Mouse (Mus musculus) liver, embryonic 16.5 days (tissue): ENCODE measurements around the gene Gclm. TPM values are rescaled to one million over a fixed set of nuclear protein-coding genes. Genes with fewer than 3 reads are reported as not detected.

Experiments used
- ATAC-seq: fragments of 200-750 bp; cut with Nextera tagmentation; 2 replicates; pipeline ENCODE4 v1.8.0; 2017; ENCODE audit warnings: low read depth, mild to moderate bottlenecking, moderate number of reproducible peaks, moderate library complexity
- H3K27ac ChIP-seq: fragments of 300-500 bp; sonication (generic); 2 replicates; pipeline ENCODE4 v1.5.1; 2014; ENCODE audit warnings: mild to moderate bottlenecking, low read length
- H3K27me3 ChIP-seq: fragments of 300-500 bp; sonication (generic); 2 replicates; pipeline ENCODE4 v1.6.1; 2014; ENCODE audit warnings: low read depth, low read length, mixed read lengths; ENCODE audit not compliant: control insufficient read depth, insufficient read depth
- H3K36me3 ChIP-seq: fragments of 300-500 bp; sonication (generic); 2 replicates; pipeline ENCODE4 v1.6.1; 2014; ENCODE audit warnings: mild to moderate bottlenecking; ENCODE audit not compliant: control insufficient read depth, insufficient read depth
- H3K4me1 ChIP-seq: fragments of 300-500 bp; sonication (generic); 2 replicates; pipeline ENCODE4 v1.6.1; 2014; ENCODE audit warnings: low read depth, low read length, mixed read lengths; ENCODE audit not compliant: control insufficient read depth
- H3K4me2 ChIP-seq: fragments of 300-500 bp; sonication (generic); 2 replicates; pipeline ENCODE4 v1.6.1; 2014; ENCODE audit warnings: low read depth, low read length, mixed read lengths
- H3K4me3 ChIP-seq: fragments of 300-500 bp; sonication (generic); 2 replicates; pipeline ENCODE4 v1.5.1; 2014; ENCODE audit warnings: low read depth, mild to moderate bottlenecking, low read length
- H3K9ac ChIP-seq: fragments of 300-500 bp; sonication (generic); 2 replicates; pipeline ENCODE4 v1.6.1; 2014; ENCODE audit warnings: low read depth, low read length
- H3K9me3 ChIP-seq: fragments of 300-500 bp; sonication (generic); replicated peaks from 2 replicates; pipeline ENCODE4 v1.6.1; 2016; ENCODE audit warnings: low read length; ENCODE audit not compliant: control insufficient read depth
- WGBS: fragments of 180-500 bp; shearing (Covaris S2); extraction: QIAGEN DNeasy Blood & Tissue Kit; methylation state at CpG from one replicate; pipeline ENCODE4 v1.1.7; 2014; ENCODE audit not compliant: insufficient replicate concordance; 5-methylcytosine and 5-hydroxymethylcytosine counted together
- polyA plus RNA-seq: library from polyadenylated mRNA; unstranded; fragments of >200 nt; fragmentation: Nextera tagmentation; extraction: Ambion mirVana; gene quantifications from 2 replicates; pipeline ENCODE4 v1.2.1, GENCODE M21; 2015

Gene Gclm
- polyA plus RNA-seq, 1 experiment from 2014 or later: 385 TPM

DNA sequence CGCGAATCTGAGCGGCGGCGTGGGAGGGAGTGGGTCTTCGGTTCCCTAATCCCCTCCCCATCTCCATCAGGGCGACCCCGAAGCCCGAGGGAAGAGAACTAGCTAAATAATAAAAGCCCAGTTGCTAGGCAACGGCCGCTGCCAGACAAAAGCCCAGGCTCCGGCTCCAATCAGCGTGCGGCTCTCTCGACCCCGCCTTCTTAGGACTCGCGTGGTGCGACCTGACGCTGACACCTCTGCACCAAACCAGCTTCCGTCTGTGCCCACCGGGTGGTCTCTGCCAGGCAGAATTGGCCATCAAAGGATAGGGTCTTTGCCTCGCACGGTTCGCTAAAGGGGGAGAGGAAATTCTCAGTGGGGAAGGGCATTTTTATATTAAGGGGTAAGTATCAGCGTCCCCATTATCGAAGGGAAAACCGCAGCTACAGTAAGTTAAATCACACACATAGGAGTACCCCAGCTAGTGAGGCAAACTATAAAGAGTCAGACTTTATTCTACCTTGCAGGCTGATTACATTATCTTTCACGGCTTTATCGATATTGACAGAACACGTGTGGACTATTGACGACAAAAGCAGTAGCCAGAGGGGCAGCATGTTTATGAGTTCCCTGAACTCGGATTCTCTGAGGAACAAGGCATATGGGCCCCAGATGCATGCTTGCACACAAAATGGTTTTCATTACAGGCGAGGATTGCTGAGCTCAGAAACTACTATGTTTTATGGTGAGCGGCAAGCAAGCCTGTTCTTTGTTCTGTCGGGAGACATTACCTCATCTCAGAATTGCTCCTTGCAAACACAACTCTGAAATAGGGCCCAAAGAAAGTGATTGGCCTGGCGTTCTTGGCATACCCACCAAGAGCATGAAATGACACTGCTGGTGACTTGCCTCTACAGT, 48.8 kb downstream of the Gclm start, which contains the start of gene Bcar3:
TSS of gene Bcar3 (plus strand) at position 183 of the 897 bp plus-strand sequence.
- Histone ChIP-seq H3K27ac (peak within 1 kb of the TSS; percentile 78), H3K9ac (peak within 1 kb of the TSS; percentile 81), H3K36me3 (no peaks in the 10 kb centered on the region), H3K4me2 (peak within 1 kb of the TSS; percentile 99), H3K4me3 (peak within 1 kb of the TSS; percentile 87), H3K4me1 (peaks cover 12% of the 10 kb centered on the region), H3K9me3 (no peaks in the 10 kb centered on the region), H3K27me3 (peaks cover 7% of the 10 kb centered on the region; the same call in 1 of the 2 replicates)
- peak; percentile 12; the same call in 1 of the 2 replicates for ATAC-seq
- WGBS: 10% methylated on average over 37 of the region's 37 CpGs

DNA sequence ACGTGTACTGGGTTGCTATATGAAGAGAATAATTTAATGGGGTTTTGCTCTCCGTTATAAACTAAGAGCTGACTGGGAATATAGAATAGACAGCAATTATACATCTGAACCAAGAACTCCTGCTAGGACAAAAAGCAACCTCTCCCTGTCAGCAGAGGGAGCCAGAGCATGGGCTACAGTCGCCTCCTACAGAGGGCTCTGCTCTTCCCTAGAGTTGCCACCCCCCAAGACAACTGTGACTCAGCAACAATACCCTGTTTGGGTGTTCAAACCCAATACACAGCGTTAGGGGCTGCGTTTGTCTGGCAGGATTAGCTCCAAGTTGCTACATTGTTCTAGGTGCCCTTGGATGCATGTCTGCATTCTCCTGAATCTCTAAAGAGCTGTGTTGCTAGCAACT, 50.2 kb downstream of the Gclm start:
- Histone ChIP-seq H3K9ac (no peak overlapping the region), H3K27ac (no peak overlapping the region), H3K4me1 (peaks cover 12% of the 10 kb centered on the region), H3K4me2 (no peak overlapping the region), H3K9me3 (no peaks in the 10 kb centered on the region), H3K4me3 (no peak overlapping the region), H3K27me3 (peaks cover 7% of the 10 kb centered on the region; the same call in 1 of the 2 replicates), H3K36me3 (no peaks in the 10 kb centered on the region)
- 9% methylated on average over 5 of the region's 5 CpGs for WGBS
- ATAC-seq: peak; percentile 26

DNA sequence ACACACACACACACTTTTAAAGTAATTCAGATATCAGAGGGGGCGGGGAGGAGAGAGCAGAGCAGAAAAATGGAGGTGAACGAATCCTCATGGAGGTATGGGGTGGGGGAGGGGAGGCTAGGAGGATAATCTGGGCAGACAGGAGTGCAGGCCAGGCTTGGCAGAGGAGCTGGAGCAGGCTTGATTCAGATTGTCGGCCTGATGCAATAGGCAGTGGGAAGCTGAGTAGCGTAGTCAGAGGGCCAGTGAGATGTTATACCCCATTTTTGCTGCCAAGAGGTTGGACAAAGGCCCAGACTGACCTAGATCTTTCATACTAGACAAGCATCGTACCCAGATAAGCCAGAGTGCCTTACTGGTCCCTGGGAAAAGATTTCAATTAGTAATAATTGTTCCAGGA, 51.6 kb downstream of the Gclm start:
- no peak for ATAC-seq
- H3K36me3 ChIP-seq: no peaks in the 10 kb centered on the region
- H3K9me3 ChIP-seq: no peaks in the 10 kb centered on the region
- H3K27me3 ChIP-seq: peaks cover 4% of the 10 kb centered on the region; the same call in 1 of the 2 replicates
- no peak overlapping the region for H3K4me3 ChIP-seq
- H3K4me1 ChIP-seq: peaks cover 12% of the 10 kb centered on the region
- H3K27ac ChIP-seq: no peak overlapping the region
- 62% methylated on average over 5 of the region's 5 CpGs for WGBS
- H3K4me2 ChIP-seq: no peak overlapping the region
- no peak overlapping the region for H3K9ac ChIP-seq

DNA sequence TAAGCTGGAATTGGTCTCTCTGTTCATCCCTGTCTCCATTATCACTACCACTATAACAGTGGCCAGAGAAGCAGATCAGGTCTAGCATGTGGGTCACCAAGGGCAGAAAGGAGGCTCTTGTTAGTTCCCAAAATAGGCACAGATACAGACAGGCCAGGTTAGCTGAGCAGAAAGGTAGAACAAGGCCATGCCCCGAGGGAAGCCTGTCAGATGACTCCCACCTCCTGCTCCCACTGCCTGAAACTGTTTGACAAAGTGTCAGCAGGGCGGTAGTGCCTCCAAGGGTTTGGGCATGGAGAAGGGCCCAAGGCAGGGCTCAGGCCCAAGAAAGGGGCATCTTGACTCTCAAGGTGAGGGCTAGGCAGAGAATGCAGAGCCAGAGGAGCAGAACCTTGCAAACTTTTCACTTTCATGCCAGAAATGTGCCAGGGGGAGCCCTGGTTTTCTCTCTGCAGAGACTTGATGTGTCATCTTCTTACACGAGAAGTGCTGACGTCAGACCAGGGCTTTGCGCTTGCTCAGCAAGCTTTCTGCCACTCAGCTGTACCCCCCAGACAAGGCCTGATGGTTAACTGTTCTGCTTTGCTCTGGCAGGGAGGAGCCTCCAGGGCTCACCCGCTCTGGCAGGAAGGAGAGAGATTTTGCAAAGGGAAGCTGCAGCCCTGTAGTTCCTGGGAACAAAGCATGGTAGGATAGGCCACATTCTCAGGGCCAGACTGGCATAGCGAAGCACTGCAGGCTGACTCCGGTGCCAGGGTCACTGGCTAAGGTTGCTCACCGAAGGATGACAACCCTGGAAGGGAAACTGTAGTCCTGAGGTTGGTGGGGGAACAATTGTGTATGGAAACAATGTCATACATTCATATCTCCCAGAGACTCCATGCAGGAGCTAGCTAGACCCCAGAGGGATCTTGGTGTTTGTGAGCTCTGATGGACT, 55.9 kb downstream of the Gclm start:
- H3K4me2 ChIP-seq: no peak overlapping the region
- H3K27ac ChIP-seq: no peak overlapping the region
- no peak overlapping the region for H3K4me3 ChIP-seq
- no peak overlapping the region for H3K9ac ChIP-seq
- H3K36me3 ChIP-seq: no peaks in the 10 kb centered on the region
- ATAC-seq: peak; percentile 53; the same call in 1 of the 2 replicates
- H3K9me3 ChIP-seq: no peaks in the 10 kb centered on the region
- WGBS: 40% methylated on average over 9 of the region's 9 CpGs
- no peaks in the 10 kb centered on the region for H3K4me1 ChIP-seq
- no peaks in the 10 kb centered on the region for H3K27me3 ChIP-seq

DNA sequence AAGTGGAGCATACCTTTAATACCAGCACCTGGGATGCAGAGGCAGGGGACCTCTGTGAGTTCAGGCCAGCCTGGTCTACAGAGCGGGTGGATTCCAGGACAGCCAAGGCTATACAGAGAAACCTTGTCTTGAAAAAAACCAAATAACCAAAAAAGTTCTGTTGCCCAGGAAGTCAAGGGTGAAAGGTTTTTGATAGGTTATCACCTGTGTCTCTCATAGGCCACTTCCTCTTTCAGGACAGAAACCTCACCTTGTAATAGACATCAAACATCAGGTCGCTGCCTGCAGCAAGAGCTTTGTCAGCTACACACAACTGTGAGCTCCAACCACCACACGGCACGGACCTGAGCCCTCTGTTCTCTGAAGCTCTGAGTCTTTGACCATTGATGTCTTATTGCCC, 59.2 kb downstream of the Gclm start:
- H3K27ac ChIP-seq: no peak overlapping the region
- no peaks in the 10 kb centered on the region for H3K27me3 ChIP-seq
- H3K4me1 ChIP-seq: no peaks in the 10 kb centered on the region
- ATAC-seq: no peak
- H3K9me3 ChIP-seq: no peaks in the 10 kb centered on the region
- H3K9ac ChIP-seq: no peak overlapping the region
- no peak overlapping the region for H3K4me3 ChIP-seq
- 52% methylated on average over 4 of the region's 4 CpGs for WGBS
- no peak overlapping the region for H3K4me2 ChIP-seq
- no peaks in the 10 kb centered on the region for H3K36me3 ChIP-seq

DNA sequence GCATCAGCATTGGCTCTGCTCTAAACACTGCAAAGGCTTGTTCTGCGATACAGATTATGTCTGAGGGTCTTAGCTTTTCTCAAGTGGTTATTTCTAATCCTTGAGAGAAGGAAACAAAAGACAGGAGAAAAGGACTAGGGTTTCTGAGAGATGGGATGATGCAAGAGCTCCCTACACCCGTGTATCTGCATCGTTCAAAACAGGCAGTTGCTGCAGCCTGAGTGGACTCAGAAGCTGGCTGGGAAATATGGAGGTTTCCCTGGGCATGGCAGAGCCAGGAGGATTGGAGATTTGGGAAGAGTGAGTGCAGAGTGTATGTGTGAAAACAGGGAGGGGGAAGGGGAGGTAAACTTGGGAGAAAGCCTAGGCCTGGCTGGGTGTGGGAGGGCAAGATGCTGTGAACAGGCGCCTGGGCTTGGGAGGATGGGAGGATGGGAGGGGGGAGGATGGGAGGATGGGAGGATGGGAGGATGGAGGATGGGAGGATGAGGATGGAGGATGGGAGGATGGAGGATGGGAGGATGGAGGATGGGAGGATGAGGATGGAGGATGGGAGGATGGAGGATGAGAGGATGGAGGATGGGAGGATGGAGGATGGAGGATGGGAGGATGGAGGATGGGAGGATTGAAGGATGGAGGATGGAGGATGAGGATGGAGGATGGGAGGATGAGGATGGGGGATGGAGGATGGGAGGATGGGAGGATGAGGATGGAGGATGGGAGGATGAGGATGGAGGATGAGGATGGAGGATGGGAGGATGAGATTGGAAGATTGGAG, 62.7 kb downstream of the Gclm start:
- Histone ChIP-seq H3K27ac (no peak overlapping the region), H3K9ac (no peak overlapping the region), H3K4me2 (no peak overlapping the region), H3K9me3 (no peaks in the 10 kb centered on the region), H3K36me3 (no peaks in the 10 kb centered on the region), H3K4me3 (no peak overlapping the region), H3K27me3 (no peaks in the 10 kb centered on the region), H3K4me1 (no peaks in the 10 kb centered on the region)
- WGBS: 40% methylated on average over 4 of the region's 4 CpGs
- no peak for ATAC-seq

DNA sequence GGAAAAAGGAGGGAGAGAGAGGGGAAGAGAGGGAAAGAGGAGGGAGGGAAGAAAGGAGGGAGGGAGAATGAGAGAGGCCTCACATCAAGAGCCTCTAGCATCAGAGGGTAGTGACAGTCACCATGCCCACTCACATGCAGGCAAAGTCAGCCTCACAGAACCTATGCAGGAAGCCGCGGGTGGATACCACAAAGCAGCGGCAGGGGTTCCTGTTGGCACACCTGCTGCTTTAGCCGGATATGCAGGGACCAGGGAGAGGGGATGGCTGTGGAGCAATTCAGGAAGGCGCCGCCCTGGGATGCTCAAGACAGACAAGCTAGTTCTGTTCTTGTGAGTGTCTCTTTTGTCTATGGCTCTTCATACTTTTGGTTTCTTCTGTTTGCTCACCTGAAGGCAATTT, 63.6 kb downstream of the Gclm start:
- Histone ChIP-seq H3K27me3 (no peaks in the 10 kb centered on the region), H3K4me1 (peaks cover 3% of the 10 kb centered on the region), H3K27ac (no peak overlapping the region), H3K4me3 (no peak overlapping the region), H3K9me3 (no peaks in the 10 kb centered on the region), H3K4me2 (no peak overlapping the region), H3K36me3 (no peaks in the 10 kb centered on the region), H3K9ac (no peak overlapping the region)
- ATAC-seq: no peak
- 22% methylated on average over 6 of the region's 6 CpGs for WGBS

DNA sequence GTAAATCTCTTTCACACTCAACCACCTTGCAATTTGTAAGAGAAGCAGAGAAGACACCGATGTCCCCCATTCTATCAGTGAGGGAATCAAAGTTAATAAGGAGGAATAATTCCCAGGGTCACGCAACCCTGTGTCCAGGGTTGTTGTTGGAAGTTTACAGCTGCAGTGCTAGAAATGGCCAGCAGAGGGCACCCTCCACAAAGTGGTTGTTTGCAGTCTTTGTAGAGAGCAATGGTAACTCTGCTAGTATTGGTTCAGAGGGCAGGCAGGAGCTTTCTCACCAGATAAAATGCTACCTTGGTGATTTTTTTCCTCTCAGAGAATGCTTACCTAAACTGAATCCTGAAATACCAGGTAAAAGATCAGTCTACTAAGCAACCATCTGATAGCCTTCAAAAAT, 66.7 kb downstream of the Gclm start:
- Histone ChIP-seq H3K4me1 (peaks cover 4% of the 10 kb centered on the region), H3K9me3 (no peaks in the 10 kb centered on the region), H3K27ac (no peak overlapping the region), H3K9ac (no peak overlapping the region), H3K4me3 (no peak overlapping the region), H3K27me3 (no peaks in the 10 kb centered on the region), H3K36me3 (no peaks in the 10 kb centered on the region), H3K4me2 (no peak overlapping the region)
- ATAC-seq: no peak
- WGBS: 11% methylated on average over 2 of the region's 2 CpGs
